Mouse (Mus musculus) myocyte (in vitro differentiated cells): ENCODE measurements around the gene Adap1.
A peak's percentile ranks its signal among the peaks of the same experiment; 100 is the strongest.

Source experiments
- CEBPB ChIP-seq: IDR thresholded peaks from 2 replicates; pipeline ENCODE4 v1.6.1; 2011; ENCODE audit warnings: mild to moderate bottlenecking, moderate library complexity; ENCODE audit not compliant: poor library complexity, insufficient read depth, severe bottlenecking
- MYOG ChIP-seq, 3 experiments: IDR thresholded peaks; one replicate each; pipeline ENCODE4 v1.6.1; 2011; ENCODE audit warnings: control low read depth in 2 of 3, low read depth in 2 of 3, mild to moderate bottlenecking in 2 of 3; ENCODE audit not compliant: insufficient read length in 2 of 3, control insufficient read depth in 1 of 3, insufficient read depth in 1 of 3
- POLR2A ChIP-seq: IDR thresholded peaks from one replicate; pipeline ENCODE4 v1.6.1; 2011; ENCODE audit warnings: low read depth, mild to moderate bottlenecking, control low read depth, moderate library complexity; ENCODE audit not compliant: insufficient read length
- POLR2AphosphoS2 ChIP-seq: IDR thresholded peaks from one replicate; pipeline ENCODE4 v1.6.1; 2011; ENCODE audit warnings: low read depth, control low read depth; ENCODE audit not compliant: insufficient read length
- TCF12 ChIP-seq: IDR thresholded peaks from one replicate; pipeline ENCODE4 v1.6.1; 2011; ENCODE audit warnings: mild to moderate bottlenecking, control low read depth; ENCODE audit not compliant: poor library complexity, insufficient read depth, severe bottlenecking
- USF1 ChIP-seq: IDR thresholded peaks from one replicate; pipeline ENCODE4 v1.6.1; 2011; ENCODE audit warnings: low read depth, mild to moderate bottlenecking, control low read depth, moderate library complexity

DNA sequence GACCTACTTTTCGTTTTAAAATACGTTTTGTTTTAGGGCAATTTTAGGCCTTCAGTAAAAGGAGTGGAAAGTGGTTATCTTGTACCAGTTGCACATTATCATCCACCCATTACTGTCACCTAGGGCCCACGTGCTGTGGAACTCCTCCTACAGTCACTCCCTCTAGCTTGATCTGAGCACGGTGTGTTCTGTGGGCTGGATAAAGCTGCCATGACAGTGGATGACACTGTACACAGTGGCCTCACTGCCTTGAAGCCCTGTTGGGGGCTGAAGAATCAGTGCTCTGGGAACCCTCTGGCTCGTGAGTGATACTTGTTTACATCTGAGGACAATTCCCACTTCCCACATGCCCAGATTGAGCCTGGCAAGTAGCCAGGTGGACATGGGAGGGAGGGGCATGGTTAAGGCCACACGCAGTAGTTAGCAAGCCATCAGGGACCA is 72.1 kb downstream of the Adap1 start:
- TF ChIP-seq POLR2A, result no peak
- TF ChIP-seq TCF12, result no peak
- TF ChIP-seq USF1, result no peak
- TF ChIP-seq CEBPB, result no peak
- no peak for TF ChIP-seq MYOG (IDR thresholded peaks at IDR 0.05; ENCODE audit: control insufficient read depth in 1 of 3, insufficient read depth in 1 of 3, insufficient read length in 2 of 3, low read depth in 2 of 3)
- peak; percentile 33 for TF ChIP-seq POLR2AphosphoS2
